Mouse (Mus musculus): ENCODE data around the gene Deaf1. TPM values are rescaled to one million over a fixed set of nuclear protein-coding genes. Genes with fewer than 3 reads are reported as not detected.
A peak's percentile ranks its signal among the peaks of the same experiment; 100 is the strongest.

Deaf1 gene
- polyA plus RNA-seq (2015; fragmentation: Nextera tagmentation; extraction: Ambion mirVana), result 35.7 and 40.8 TPM in 2 replicates

- Histone ChIP-seq H3K9me3 (ENCODE audit: low read length) (no peaks in the 10 kb centered on the region), H3K36me3 (ENCODE audit: insufficient read depth, low read length) (peaks cover under 1% of the 10 kb centered on the region), H3K27me3 (replicated peaks; ENCODE audit: insufficient read depth, low read length) (no peaks in the 10 kb centered on the region), H3K4me1 (ENCODE audit: insufficient read depth, low read depth, low read length) (peaks cover 17% of the 10 kb centered on the region; the same call in 1 of the 2 replicates), H3K4me2 (replicated peaks; ENCODE audit: low read depth, low read length) (peak within 1 kb of the TSS; percentile 89), H3K9ac (replicated peaks; ENCODE audit: low read depth) (peak within 1 kb of the TSS; percentile 83), H3K4me3 (ENCODE audit: low read depth, low read length) (peak within 1 kb of the TSS; percentile 52), H3K27ac (ENCODE audit: low read length) (peak within 1 kb of the TSS; percentile 99)
- WGBS, result under 1% methylated on average over 105 of the region's 105 CpGs
- ATAC-seq (peak; percentile 97), DNase-seq (ENCODE audit: low spot score) (peak; percentile 99)
- TF ChIP-seq CTCF (IDR thresholded peaks at IDR 0.05) (no peak), EP300 (IDR thresholded peaks at IDR 0.05) (no peak)
Measured at GRCm38 (mm10) chr7:141327469-141328372, at the start of gene Deaf1, which contains the start of gene Tmem80. TSS of gene Deaf1 (minus strand) at chr7:141327690. TSS of gene Tmem80 (plus strand) at chr7:141327739.

DNA sequence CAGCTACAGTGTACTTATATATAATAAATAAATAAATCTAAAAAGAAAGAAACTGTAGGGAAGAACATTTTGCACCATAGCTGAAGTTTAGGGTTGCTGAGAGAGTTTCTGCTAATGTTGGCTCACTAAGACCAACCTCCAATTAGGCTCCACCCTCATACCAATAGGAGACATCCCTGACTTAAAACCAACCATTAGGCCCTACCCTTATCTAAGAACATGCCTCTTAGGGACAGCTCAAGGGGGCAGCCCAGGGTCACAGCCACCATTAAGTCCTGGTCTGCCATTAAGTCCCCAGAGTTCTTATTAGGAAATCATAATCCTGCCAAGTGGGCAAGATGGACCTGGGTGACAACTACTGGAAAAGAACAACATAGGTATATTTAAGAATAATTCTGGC lies 46.9 kb upstream of the Deaf1 start:
- Histone ChIP-seq H3K27me3 (replicated peaks; ENCODE audit: insufficient read depth, low read length) (no peaks in the 10 kb centered on the region), H3K36me3 (ENCODE audit: insufficient read depth, low read length) (no peaks in the 10 kb centered on the region), H3K27ac (ENCODE audit: low read length) (no peak overlapping the region), H3K9ac (replicated peaks; ENCODE audit: low read depth) (no peak overlapping the region), H3K9me3 (ENCODE audit: low read length) (no peaks in the 10 kb centered on the region), H3K4me3 (ENCODE audit: low read depth, low read length) (no peak overlapping the region), H3K4me1 (ENCODE audit: insufficient read depth, low read depth, low read length) (no peaks in the 10 kb centered on the region), H3K4me2 (replicated peaks; ENCODE audit: low read depth, low read length) (no peak overlapping the region)
- TF ChIP-seq EP300 (IDR thresholded peaks at IDR 0.05) (no peak), CTCF (IDR thresholded peaks at IDR 0.05) (no peak)
- no peak for DNase-seq (ENCODE audit: low spot score)
- no peak for ATAC-seq

- ATAC-seq (no peak), DNase-seq (ENCODE audit: low spot score) (no peak)
- no peaks in the 10 kb centered on the region for H3K27me3 ChIP-seq (replicated peaks; ENCODE audit: insufficient read depth, low read length)
- H3K4me2 ChIP-seq (replicated peaks; ENCODE audit: low read depth, low read length), result no peak overlapping the region
- no peak overlapping the region for H3K27ac ChIP-seq (ENCODE audit: low read length)
- H3K4me1 ChIP-seq (ENCODE audit: insufficient read depth, low read depth, low read length), result no peaks in the 10 kb centered on the region
- H3K4me3 ChIP-seq (ENCODE audit: low read depth, low read length), result no peak overlapping the region
- H3K9me3 ChIP-seq (ENCODE audit: low read length), result no peaks in the 10 kb centered on the region
- 75% methylated on average over 6 of the region's 6 CpGs for WGBS
- TF ChIP-seq CTCF (IDR thresholded peaks at IDR 0.05) (no peak), EP300 (IDR thresholded peaks at IDR 0.05) (no peak)
- no peak overlapping the region for H3K9ac ChIP-seq (replicated peaks; ENCODE audit: low read depth)
- H3K36me3 ChIP-seq (ENCODE audit: insufficient read depth, low read length), result no peaks in the 10 kb centered on the region
Measured at GRCm38 (mm10) chr7:141373611-141374010, 46.1 kb upstream of the Deaf1 start.

- DNase-seq (ENCODE audit: low spot score) (peak; percentile 45), ATAC-seq (0 out of 2 replicates have a peak, but pooled peaks have one; percentile 21)
- no peak for TF ChIP-seq CTCF (IDR thresholded peaks at IDR 0.05)
- no peak for TF ChIP-seq EP300 (IDR thresholded peaks at IDR 0.05)
- no peak overlapping the region for H3K27ac ChIP-seq (ENCODE audit: low read length)
- no peaks in the 10 kb centered on the region for H3K4me1 ChIP-seq (ENCODE audit: insufficient read depth, low read depth, low read length)
- no peaks in the 10 kb centered on the region for H3K36me3 ChIP-seq (ENCODE audit: insufficient read depth, low read length)
- no peak overlapping the region for H3K4me3 ChIP-seq (ENCODE audit: low read depth, low read length)
- no peak overlapping the region for H3K9ac ChIP-seq (replicated peaks; ENCODE audit: low read depth)
- 30% methylated on average over 6 of the region's 6 CpGs for WGBS
- no peaks in the 10 kb centered on the region for H3K9me3 ChIP-seq (ENCODE audit: low read length)
- H3K4me2 ChIP-seq (replicated peaks; ENCODE audit: low read depth, low read length), result no peak overlapping the region
- no peaks in the 10 kb centered on the region for H3K27me3 ChIP-seq (replicated peaks; ENCODE audit: insufficient read depth, low read length)
Measured at GRCm38 (mm10) chr7:141371942-141372595, 44.6 kb upstream of the Deaf1 start.

- TF ChIP-seq EP300 (IDR thresholded peaks at IDR 0.05), result no peak
- TF ChIP-seq CTCF (IDR thresholded peaks at IDR 0.05), result no peak
- 64% methylated on average over 5 of the region's 5 CpGs for WGBS
- H3K36me3 ChIP-seq (ENCODE audit: insufficient read depth, low read length), result no peaks in the 10 kb centered on the region
- H3K27ac ChIP-seq (ENCODE audit: low read length), result no peak overlapping the region
- no peak overlapping the region for H3K9ac ChIP-seq (replicated peaks; ENCODE audit: low read depth)
- no peak overlapping the region for H3K4me3 ChIP-seq (ENCODE audit: low read depth, low read length)
- no peaks in the 10 kb centered on the region for H3K4me1 ChIP-seq (ENCODE audit: insufficient read depth, low read depth, low read length)
- no peak for DNase-seq (ENCODE audit: low spot score)
- ATAC-seq, result no peak
- H3K27me3 ChIP-seq (replicated peaks; ENCODE audit: insufficient read depth, low read length), result no peaks in the 10 kb centered on the region
- H3K4me2 ChIP-seq (replicated peaks; ENCODE audit: low read depth, low read length), result no peak overlapping the region
- H3K9me3 ChIP-seq (ENCODE audit: low read length), result no peaks in the 10 kb centered on the region
Measured at GRCm38 (mm10) chr7:141369918-141370317, 42.4 kb upstream of the Deaf1 start.

GRCm38 (mm10) chr7:141367358-141367757 lies 39.9 kb upstream of the Deaf1 start:
- DNase-seq (ENCODE audit: low spot score) (no peak), ATAC-seq (no peak)
- no peak overlapping the region for H3K9ac ChIP-seq (replicated peaks; ENCODE audit: low read depth)
- WGBS, result 80% methylated on average over 4 of the region's 4 CpGs
- no peaks in the 10 kb centered on the region for H3K9me3 ChIP-seq (ENCODE audit: low read length)
- H3K27ac ChIP-seq (ENCODE audit: low read length), result no peak overlapping the region
- H3K4me1 ChIP-seq (ENCODE audit: insufficient read depth, low read depth, low read length), result no peaks in the 10 kb centered on the region
- H3K4me3 ChIP-seq (ENCODE audit: low read depth, low read length), result no peak overlapping the region
- no peak for TF ChIP-seq CTCF (IDR thresholded peaks at IDR 0.05)
- TF ChIP-seq EP300 (IDR thresholded peaks at IDR 0.05), result no peak
- no peaks in the 10 kb centered on the region for H3K27me3 ChIP-seq (replicated peaks; ENCODE audit: insufficient read depth, low read length)
- no peaks in the 10 kb centered on the region for H3K36me3 ChIP-seq (ENCODE audit: insufficient read depth, low read length)
- H3K4me2 ChIP-seq (replicated peaks; ENCODE audit: low read depth, low read length), result no peak overlapping the region

Data from lung, postnatal 0 days (tissue).